Mouse (Mus musculus) right cerebral cortex, postnatal 36 days (tissue): ENCODE measurements around the gene Arid1b.

Experiments used
- DNase-seq, 2 experiments: peaks; one replicate each; pipeline ENCODE4 v3.0.0; 2022; ENCODE audit warnings: low spot score in 2 of 2, mixed read lengths in 1 of 2

The Arid1b gene

DNA sequence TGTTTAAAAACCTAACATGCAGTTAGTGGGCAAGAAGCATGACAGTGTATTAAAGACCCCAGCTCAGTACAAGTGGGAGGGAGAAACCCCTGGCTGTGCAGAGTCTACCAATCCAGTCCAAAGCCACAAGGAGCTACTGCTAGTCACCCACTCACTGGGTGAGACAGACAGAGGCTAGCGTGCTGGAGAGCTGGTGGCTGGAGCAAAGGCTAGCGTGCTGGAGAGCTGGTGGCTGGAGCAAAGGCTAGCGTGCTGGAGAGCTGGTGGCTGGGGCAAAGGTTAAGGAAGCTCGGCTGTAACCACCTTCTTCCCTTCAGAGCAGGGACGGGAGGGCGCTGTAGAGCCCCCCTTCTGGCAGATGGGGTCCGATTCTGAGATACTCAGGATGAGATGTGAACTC lies 320.6 kb downstream of the Arid1b start:
- no peak for DNase-seq

DNA sequence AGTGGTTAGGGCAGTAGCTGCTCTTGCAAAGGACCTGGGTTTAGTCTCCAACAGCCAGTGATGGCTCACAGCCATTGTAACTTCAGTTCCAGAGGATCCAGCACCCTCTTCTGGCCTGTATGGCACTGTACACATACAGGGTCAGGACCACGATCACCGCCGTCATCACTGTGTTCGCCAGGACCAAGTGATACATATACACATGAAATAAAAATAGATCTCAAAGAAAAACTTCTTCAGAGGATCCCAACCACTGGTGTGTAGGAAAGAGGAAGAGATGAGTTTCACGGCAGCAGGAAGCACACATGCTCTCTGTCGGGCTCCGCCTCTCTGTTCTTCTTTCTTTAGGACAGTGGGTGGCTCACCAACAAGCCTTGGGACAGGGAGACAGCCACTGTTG lies 322.4 kb downstream of the Arid1b start:
- no peak for DNase-seq

DNA sequence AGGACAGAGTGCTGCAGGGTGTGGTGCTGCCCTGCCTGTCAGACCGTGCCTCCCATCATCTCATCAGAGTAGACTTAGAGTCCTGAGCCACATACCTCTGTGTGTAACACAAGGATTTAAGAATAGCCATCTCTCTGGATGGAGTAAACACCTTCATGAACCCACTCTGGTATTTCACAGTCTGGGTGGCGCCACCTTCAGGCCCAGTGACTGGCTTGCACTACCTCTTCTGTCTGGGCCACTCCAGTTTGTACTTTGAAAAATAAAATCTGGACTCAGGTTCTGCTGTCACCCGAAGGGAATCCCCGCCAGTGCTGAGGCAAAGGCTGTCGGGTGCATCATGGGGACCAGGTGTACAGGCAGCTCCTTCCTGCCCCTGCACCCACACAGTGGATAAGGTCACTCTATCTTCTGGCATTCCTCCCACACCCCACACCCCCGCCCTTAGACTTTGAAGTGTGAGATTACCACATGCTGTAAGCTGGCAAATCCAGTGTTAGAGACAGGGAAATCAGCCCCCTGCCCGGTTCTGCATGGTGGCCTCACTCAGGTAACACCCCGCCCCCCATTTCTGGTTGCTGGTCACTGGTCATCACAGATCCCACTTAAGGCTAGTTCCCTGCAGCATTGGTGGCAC lies 327.6 kb downstream of the Arid1b start:
- no peak for DNase-seq

DNA sequence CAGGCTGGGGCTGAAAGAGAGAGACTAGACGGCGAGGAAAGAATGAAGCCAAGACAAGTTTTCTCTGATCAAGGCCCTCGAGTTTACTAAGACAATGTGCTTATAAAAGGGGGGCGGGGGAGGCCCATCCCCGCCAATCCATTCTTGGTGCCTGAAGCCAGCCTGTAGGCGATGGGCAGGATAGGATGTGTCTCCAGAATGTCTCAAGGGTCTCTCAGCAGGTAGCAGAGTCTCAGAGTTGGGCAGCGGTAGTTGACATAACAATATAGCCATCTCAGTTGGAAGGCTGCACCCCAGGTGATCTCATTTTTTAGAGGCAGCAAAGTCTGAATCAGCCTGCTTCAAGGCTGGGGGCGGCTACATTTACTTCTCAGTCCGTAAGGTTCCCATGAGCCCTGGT lies 328.5 kb downstream of the Arid1b start:
- DNase-seq: no peak

DNA sequence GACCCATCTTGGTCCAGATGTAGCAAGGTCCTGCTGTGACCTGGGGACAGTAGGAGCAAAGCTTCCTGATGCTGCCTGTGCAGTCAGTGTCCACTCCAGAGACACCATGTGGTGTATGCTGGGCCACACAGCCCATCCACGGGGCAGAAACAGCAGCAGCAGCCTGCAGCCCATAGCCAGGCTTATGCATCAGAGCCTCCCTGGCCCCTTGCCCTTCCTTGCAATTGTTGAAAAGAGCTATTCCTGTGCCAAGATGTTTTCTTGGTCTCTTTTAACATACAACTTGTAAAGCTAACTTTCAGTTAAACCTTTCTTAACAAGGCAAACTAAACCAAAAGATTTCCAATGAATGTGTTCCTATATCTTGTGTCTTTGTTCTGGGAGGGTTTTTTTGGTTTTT lies 329.6 kb downstream of the Arid1b start:
- DNase-seq: no peak

DNA sequence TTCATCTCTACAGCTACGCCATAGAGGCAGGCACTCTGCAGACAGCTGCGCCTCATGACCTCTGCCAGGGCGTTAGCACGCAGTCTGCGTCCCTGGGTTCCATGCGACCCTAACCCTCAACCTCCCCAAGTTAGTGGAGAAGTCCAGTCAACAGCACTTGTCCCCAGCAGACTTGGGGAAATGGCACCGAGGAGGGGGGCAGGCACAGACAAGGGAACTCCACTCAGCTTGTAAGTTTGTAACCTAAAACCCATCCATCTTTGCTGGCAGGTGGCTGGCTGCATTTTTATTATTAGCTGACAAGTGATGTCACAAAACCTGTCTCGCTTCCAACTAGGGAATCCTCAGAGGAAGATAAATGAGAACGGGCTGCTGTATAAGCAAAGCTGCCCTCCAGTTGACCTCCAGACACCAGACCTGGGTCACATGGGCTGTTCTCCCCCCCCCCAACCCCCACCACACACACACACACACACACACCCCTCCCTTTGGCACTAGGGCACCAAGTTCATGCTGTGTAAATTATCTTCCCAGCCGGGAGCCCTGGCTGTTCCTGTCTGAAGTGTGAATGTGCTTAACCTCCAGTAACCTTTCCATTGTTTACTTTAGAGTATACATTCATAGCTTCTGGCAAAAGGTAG lies 330.2 kb downstream of the Arid1b start:
- no peak for DNase-seq

DNA sequence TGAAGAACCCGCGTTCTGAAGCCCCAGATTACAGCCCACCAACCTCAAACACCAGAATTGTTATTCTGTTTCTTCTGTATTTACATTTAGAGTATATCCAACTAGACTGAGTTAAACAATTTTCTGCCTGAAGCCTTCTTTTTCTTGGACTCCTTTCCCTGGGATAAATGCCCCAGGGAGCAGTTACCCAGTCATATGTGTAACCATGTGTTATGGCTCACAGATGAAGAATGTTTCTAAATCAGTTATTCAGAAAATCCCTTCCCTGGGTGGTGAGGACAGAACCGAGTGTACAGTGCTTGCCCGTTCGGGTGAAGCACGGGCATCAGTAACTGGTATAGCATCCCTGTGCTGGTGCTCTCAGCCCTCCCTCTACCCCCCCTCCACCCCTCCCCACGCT lies 332.6 kb downstream of the Arid1b start:
- DNase-seq: no peak

DNA sequence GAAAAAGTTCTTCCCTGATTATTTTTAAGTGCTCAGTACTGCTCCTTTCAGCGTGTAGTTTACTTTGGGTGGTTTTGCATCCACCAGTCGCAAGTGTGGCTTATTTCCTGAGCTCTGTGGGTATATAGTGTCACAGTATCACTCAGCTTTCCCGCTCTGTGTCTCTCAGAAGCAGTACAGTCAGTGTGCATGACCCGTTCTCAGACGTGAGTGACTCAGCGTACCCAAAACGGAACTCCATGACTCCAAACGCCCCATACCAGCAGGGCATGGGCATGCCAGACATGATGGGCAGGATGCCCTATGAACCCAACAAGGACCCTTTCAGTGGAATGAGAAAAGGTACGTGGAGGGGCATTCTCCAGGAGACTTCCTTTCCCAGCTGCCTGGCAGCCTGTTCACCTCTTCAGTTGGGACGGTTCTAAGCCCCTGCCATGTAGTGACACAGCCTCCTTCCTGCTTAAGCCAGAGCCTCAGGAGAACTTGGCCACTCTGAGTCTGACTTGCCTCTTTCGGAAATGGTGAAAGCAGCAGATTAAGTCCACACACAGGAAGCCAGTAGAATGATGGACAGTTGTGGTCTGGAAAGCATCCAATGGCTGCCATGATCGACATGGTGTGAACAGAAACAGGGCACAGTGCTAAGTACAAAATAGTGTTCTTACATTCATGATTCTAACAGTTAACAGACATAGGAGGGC lies 333.5 kb downstream of the Arid1b start:
- no peak for DNase-seq

DNA sequence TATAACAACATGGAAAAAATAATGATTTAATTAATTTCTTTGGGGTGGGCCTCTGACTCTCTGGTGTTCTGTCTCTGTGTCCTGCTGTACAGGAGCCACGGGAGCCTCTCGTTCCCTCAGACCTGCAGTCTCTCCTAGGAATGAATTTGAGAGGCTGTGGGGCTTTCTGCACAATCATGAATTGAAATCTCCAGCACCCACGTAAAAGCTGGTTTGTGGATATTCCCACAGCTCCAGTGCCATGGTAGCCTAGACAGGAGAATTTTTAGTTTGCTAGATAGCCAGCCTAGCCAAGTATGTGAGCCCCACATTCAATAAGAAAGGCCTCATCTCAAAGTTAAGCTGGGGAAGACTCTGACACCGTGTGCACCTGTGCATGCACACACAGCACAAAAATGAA lies 335.3 kb downstream of the Arid1b start:
- DNase-seq: no peak

DNA sequence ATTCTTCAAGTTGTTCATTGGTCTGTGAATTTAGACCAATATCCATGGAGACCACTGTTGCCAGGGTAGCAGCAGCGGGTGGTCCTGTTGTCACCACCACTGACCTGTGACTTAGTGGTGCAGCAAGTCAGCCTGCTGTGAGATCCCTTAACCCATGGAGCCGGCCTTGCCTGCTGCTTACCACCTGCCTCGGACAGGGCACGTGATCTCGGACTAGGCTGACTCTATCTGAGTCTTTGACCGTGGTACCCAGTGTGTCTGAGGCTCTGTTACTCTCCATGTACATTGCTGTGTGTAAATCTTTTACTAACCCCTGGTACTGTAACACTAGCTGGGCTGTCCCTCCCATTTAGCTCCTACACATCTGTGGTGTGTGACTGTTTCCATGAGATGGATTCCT lies 335.9 kb downstream of the Arid1b start:
- DNase-seq: no peak

DNA sequence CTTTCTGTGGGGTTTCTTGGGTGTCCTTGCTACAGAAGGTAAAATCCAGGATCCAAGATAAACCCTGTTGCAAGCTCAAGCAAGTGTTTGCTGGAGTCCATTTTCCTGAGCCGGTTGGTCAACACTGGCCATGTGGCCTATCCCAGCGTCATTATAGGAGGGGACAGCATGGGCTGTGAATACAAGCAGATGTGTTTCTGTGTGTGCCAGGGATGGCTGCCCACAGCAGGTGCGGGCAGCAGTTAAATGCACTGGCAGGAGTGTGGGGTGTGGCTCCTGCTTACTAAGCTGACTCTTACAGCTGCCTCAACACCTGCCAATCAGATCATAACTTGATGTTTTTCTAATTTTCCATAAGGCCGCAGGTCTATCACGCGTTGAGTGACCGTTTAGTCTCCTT lies 336.5 kb downstream of the Arid1b start:
- DNase-seq: no peak

DNA sequence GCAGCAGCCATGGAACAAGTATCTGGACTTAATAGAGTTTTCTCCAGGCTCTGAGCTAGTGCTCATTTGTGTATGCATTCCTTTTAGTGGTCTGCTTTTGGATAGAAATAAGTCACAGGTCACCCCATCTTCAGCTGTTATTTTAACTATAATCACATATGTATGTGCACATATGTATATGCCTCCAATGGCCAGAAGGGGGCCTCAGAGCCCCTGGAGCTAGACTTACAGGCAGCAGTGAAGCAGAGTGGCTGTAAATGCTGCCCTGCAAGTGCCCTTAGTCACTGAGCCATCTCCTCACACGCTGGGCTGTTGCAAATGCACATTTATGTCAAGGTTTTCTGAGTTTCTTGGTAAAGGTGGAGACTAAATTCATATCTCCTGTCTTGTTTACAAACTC lies 337.3 kb downstream of the Arid1b start:
- DNase-seq: no peak

DNA sequence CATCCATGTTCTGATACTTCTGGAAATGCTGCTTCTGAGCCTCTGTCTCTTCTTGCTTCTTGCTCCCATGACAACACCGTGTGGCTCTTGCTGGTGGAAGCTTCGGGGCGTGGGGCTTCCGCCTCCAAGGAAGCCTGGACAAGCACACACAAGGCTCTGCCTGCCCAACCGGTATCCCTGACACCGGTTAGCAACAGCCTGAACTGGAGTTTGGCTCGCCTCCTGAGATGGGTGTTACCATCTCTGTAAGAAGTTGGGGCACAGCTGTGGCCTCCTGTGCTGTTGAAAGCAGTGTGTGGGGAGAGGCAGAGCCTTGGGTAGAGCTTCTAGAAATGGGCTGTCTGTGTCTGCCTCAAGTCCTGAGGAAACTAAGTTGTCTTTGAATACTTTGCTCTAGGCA lies 340.4 kb downstream of the Arid1b start:
- no peak for DNase-seq

DNA sequence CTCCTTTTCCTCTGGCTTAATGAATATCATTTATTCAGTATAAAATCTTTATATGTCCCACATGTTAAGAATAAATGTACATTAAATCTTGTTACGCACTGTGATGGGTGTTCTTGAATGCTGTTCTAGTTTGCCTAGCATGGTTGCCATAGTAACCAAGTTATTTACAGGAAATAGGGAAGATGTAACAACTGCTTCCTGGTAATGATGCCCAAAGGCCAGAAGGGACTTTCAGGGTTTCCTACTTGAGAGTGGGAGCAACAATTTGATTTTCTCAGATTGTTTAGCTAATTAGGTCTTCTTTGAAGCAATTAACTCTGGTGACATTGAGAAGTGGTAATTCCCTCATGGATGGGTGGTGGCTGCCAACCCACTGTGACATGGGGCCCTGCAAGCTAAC lies 350.3 kb downstream of the Arid1b start:
- no peak for DNase-seq

DNA sequence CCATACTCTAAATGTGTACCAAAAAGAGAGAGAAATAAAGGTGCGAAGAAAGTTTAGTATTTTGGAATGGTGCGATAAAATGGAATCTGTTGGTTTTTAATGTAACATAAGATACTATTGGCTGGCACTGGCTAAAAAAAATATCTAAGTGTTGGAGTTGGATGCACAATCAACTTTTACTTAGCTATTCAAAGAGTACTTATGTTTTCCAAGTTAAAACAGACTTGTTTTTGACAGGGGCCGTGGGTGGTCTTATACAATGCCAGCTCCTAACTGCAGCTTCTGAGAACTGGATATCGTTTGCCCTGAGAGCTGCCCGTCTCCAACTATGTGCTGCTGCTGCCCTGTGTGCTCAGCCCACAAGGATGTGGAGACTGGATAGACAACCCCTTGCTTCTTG lies 351.7 kb downstream of the Arid1b start:
- DNase-seq: no peak

DNA sequence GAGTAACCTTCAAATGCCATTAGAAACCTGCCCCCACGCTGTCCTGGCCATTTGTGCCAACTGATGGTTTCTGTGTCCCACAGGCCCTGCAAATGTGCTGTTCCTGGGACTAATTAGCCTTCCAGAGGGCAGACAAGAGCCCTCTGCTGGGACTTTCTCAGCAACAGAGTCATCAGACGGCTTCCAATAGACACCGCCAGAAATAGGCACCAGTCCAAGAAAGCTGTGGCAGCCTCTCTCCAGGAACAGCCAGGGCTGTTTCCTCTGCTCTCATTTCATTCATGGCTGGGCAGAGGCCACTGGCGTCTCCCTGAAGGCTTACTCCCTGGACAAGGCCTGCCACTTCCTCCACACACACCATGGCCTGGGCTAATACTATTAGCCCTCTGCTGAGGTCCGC lies 358.8 kb downstream of the Arid1b start:
- no peak for DNase-seq

DNA sequence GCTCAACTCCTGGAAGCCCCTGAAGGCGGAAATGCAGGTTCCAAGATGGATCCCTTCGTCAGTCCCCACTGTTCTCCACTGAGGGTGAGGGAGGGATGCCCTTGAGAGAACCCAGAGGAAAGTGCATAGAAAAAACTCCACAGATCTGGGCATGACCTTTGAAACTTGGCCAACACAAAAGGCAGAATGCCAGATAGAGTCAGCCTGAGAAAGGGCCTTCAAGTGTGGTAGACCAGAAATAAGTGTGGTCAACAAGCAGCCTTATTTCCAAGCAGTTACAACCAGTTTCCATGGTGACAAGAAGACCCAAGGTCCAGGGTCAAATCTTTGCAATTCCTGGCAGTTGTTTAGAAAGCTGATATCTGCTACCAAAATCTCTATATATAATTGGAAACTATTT lies 366.6 kb downstream of the Arid1b start:
- DNase-seq: no peak

DNA sequence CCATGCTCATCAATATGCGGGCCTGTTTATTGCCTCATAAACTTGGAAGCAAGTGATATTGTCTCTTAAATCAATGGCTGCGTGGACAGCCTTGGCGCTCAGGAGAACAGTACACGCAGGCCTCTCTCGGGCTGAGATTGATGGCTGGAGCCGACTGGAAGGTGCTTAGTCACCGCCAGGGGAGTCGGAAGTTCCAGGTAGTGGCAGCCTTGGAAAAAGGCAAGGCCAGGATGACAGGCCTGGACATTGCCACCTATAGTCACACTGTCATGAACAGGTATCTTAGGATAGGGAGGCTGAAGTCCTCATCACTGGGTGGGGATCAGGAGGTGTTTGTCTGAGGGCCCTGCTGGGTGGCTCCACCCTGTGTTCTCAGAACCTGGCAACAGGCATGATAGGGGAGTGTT lies 371.9 kb downstream of the Arid1b start:
- no peak for DNase-seq

DNA sequence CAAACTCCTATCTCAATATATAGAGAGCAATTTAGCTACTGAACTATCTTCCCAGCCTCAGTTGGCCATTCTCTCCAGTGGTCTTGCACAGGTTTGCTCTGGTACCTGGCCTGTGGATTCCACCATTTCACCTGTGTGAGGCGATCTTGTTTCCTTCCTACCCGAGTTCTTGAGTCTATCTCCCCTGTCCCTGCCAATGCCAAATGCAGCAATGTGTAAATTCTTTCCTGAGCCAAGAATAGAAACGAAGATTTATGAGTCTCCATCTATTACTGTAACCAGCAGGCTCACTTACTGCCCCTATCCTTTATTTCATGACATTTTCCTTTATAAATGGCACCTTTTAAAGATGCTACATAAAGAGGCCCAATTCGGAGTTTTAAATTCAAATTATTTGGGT lies 376.9 kb downstream of the Arid1b start:
- no peak for DNase-seq

DNA sequence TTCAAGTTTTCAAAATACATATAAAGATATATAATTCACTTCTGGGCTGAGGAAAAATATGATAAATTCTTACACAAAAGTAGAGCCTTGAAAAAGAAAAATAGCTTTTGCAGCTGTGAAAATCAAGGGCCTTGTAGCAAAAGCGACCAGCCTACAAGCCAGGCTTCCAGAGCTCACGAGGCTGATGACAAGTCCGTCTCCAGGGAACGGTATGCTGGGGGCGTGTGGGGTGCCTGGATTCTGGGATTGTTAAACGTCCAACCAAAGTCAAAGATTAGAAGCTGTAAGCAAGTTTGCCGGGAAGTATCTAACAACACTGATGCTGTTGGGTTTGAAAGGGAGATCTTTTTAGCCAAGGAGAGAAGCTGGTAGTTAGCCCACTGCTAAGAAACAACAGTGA lies 377.4 kb downstream of the Arid1b start:
- no peak for DNase-seq

DNA sequence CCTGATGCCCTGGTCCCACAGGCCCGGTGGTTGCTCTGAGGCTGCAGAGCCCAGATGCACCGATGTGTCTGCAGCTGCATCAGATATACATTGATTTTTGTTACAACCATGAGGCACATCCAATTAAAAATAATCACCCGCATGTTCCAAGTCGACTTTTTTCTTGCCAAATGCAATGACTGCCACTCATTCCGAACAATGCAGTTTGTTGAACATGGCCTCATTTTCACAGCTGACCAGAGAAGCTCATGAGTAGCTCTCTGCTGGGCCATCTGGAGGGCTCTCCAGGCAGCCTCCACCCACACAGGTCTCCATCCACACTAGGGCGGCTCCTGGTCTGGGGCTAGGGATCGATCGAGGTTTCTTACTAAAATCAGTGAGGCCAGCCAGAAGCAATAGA lies 378.8 kb downstream of the Arid1b start:
- DNase-seq: no peak

DNA sequence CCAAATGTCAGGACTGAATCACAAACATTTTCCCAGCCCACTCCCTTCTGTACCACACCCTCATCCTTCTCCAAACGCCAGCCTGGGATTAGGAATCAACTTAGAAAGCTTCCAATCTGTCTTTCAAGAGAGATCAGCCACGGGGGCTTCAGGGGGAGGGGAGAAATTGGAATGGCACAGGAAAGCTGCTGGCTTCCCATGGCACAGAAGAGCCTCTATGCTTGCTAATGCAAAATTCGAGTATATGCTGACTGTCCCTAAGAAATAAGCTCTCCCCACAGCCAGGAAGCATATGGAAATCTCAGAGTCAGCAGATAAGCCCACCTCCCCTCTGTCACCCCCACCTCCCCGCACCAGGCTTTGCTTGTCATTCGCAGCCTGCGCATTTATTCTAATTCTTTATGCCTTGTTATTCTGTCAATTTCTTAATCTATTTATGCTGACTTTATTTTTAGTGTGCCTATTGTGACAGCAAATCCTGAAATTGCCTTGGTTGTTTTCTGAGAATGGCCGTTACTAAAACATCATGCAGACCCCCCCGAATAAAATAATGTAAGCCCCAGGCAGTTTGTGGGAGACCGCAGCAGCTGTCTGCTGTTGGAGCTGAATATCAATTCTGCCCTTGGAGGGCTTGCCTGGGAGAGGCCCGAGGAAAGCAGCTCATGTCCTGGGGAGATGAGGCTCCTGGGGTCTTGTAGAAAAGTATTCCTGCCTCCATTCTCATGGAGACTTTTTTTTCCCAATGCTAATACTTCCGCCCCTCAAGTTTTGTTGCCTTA lies 383.2 kb downstream of the Arid1b start:
- no peak for DNase-seq

DNA sequence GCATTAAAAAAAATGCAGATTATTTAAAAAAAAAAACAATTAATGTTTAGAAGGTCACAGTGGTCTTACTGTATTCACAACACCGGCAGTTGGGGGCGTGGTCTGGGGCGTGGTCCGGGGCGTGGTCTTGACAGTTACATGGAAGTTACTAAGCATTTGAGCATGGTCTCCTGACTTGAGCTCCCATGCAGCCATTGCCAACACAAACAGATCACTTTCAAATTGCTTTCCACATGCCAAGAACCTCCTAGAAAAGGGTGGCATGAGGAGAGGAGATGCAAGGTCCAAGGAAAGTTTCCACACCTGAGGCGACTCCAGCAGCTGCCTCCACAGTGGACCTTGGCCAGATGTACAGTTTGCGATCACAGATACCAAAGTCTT lies 383.8 kb downstream of the Arid1b start:
- no peak for DNase-seq
